Mouse (Mus musculus): ENCODE results near the gene Gm20518. TPM values are rescaled to one million over a fixed set of nuclear protein-coding genes. Genes with fewer than 3 reads are reported as not detected.

The Gm20518 gene
- total RNA-seq (2021) = under 1 TPM; 0.20 to 0.45 TPM
- long read RNA-seq, experiment 1, partial matches to known transcripts = 0 of 3 reads
- long read RNA-seq, experiment 1, other reads (novel, unspliced or antisense) = 3 of 3 reads
- long read RNA-seq, experiment 2, partial matches to known transcripts = 7 of 14 reads
- long read RNA-seq, experiment 2, other reads (novel, unspliced or antisense) = 7 of 14 reads

- DNase-seq (ENCODE audit: low spot score in 2 of 2) = peak; percentile 91 to 99
Measured at GRCm38 (mm10) chr16:17891567-17891959, at the start of gene Gm20518. Gm20518 (minus strand) TSS chr16:17891671.

GRCm38 (mm10) chr16:17939255-17939751 is 47.8 kb upstream of the Gm20518 start:
- DNase-seq (ENCODE audit: low spot score in 2 of 2) = no peak

- DNase-seq (ENCODE audit: low spot score in 2 of 2) = peak; percentile 21 to 30
Measured at GRCm38 (mm10) chr16:17938821-17939220, 47.4 kb upstream of the Gm20518 start.

- no peak for DNase-seq (ENCODE audit: low spot score in 2 of 2)
Measured at GRCm38 (mm10) chr16:17938187-17938586, 46.7 kb upstream of the Gm20518 start.

GRCm38 (mm10) chr16:17936776-17937175 is 45.3 kb upstream of the Gm20518 start:
- DNase-seq (ENCODE audit: low spot score in 2 of 2) = no peak

- no peak for DNase-seq (ENCODE audit: low spot score in 2 of 2)
Measured at GRCm38 (mm10) chr16:17934445-17934910, 43.0 kb upstream of the Gm20518 start.

- no peak for DNase-seq (ENCODE audit: low spot score in 2 of 2)
Measured at GRCm38 (mm10) chr16:17933594-17934444, 42.3 kb upstream of the Gm20518 start.

- DNase-seq (ENCODE audit: low spot score in 2 of 2) = no peak
Measured at GRCm38 (mm10) chr16:17931906-17932460, 40.5 kb upstream of the Gm20518 start.

GRCm38 (mm10) chr16:17929631-17930030 is 38.2 kb upstream of the Gm20518 start:
- DNase-seq (ENCODE audit: low spot score in 2 of 2) = no peak

GRCm38 (mm10) chr16:17929211-17929610 is 37.7 kb upstream of the Gm20518 start:
- no peak for DNase-seq (ENCODE audit: low spot score in 2 of 2)

GRCm38 (mm10) chr16:17928627-17929104 is 37.2 kb upstream of the Gm20518 start:
- DNase-seq (ENCODE audit: low spot score in 2 of 2) = peak; percentile 35 to 56

GRCm38 (mm10) chr16:17928087-17928580 is 36.7 kb upstream of the Gm20518 start, which contains the start of gene Slc25a1:
Slc25a1 (minus strand) TSS chr16:17928219.
- peak; percentile 37 to 56 for DNase-seq (ENCODE audit: low spot score in 2 of 2)

GRCm38 (mm10) chr16:17927351-17928082 is 36.0 kb upstream of the Gm20518 start:
- peak; percentile 27 to 31 for DNase-seq (ENCODE audit: low spot score in 2 of 2)

GRCm38 (mm10) chr16:17922163-17922538 is 30.7 kb upstream of the Gm20518 start:
- peak in 1 of 2 experiments; percentile 13 for DNase-seq (ENCODE audit: low spot score in 2 of 2)

GRCm38 (mm10) chr16:17921325-17922162 is 30.1 kb upstream of the Gm20518 start:
- DNase-seq (ENCODE audit: low spot score in 2 of 2) = peak; percentile 83 to 87

GRCm38 (mm10) chr16:17920586-17920985 is 29.1 kb upstream of the Gm20518 start:
- no peak for DNase-seq (ENCODE audit: low spot score in 2 of 2)

- no peak for DNase-seq (ENCODE audit: low spot score in 2 of 2)
Measured at GRCm38 (mm10) chr16:17914307-17915249, 23.1 kb upstream of the Gm20518 start, which contains the start of gene Gsc2. Gsc2 (minus strand) TSS chr16:17915059.

- peak; percentile 57 to 79 for DNase-seq (ENCODE audit: low spot score in 2 of 2)
Measured at GRCm38 (mm10) chr16:17911052-17911595, 19.7 kb upstream of the Gm20518 start, which contains the start of gene Ess2. Ess2 (minus strand) TSS chr16:17911348.

All from adrenal gland, postnatal 4 days (tissue).